Mouse (Mus musculus) heart, embryonic 15.5 days (tissue): ENCODE data around the gene Myo15b. TPM values are rescaled to one million over a fixed set of nuclear protein-coding genes. Genes with fewer than 3 reads are reported as not detected.

Source experiments
- ATAC-seq: fragments of 200-750 bp; cut with Nextera tagmentation; replicated peaks from 2 replicates; pipeline ENCODE4 v1.8.0; 2017; ENCODE audit warnings: low read depth, moderate TSS enrichment; ENCODE audit not compliant: insufficient number of reproducible peaks, insufficient read depth, low FRiP score
- H3K27ac ChIP-seq: fragments of 300-500 bp; sonication (generic); 2 replicates; pipeline ENCODE4 v1.5.1; 2015; ENCODE audit warnings: mild to moderate bottlenecking, inconsistent platforms
- H3K27me3 ChIP-seq: fragments of 300-500 bp; sonication (generic); 2 replicates; pipeline ENCODE4 v1.6.1; 2015; ENCODE audit warnings: inconsistent platforms
- H3K36me3 ChIP-seq: fragments of 300-500 bp; sonication (generic); 2 replicates; pipeline ENCODE4 v1.6.1; 2015; ENCODE audit warnings: mild to moderate bottlenecking, inconsistent platforms
- H3K4me1 ChIP-seq: fragments of 300-500 bp; sonication (generic); replicated peaks from 2 replicates; pipeline ENCODE4 v1.6.1; 2015; ENCODE audit warnings: inconsistent platforms
- H3K4me2 ChIP-seq: fragments of 300-500 bp; sonication (generic); 2 replicates; pipeline ENCODE4 v1.6.1; 2015; ENCODE audit warnings: inconsistent platforms, mild to moderate bottlenecking, moderate library complexity
- H3K4me3 ChIP-seq: fragments of 300-500 bp; sonication (generic); 2 replicates; pipeline ENCODE4 v1.5.1; 2015; ENCODE audit warnings: mild to moderate bottlenecking, inconsistent platforms
- H3K9ac ChIP-seq: fragments of 300-500 bp; sonication (generic); 2 replicates; pipeline ENCODE4 v1.6.1; 2015; ENCODE audit warnings: mild to moderate bottlenecking, inconsistent platforms
- H3K9me3 ChIP-seq: fragments of 300-500 bp; sonication (generic); replicated peaks from 2 replicates; pipeline ENCODE4 v1.6.1; 2016; ENCODE audit warnings: inconsistent platforms
- WGBS: fragments of 180-500 bp; shearing (Covaris S2); methylation state at CpG from one replicate; pipeline ENCODE4 v1.1.7; 2015; ENCODE audit warnings: mixed read lengths; 5-methylcytosine and 5-hydroxymethylcytosine counted together
- polyA plus RNA-seq: library from polyadenylated mRNA; unstranded; fragments of >200 nt; fragmentation: Nextera tagmentation; extraction: Ambion mirVana; gene quantifications from 2 replicates; pipeline ENCODE4 v1.2.1, GENCODE M21; 2015

Gene Myo15b
- polyA plus RNA-seq, 1 experiment from 2014 or later, result 0.16 TPM

GRCm38 (mm10) chr11:115920110-115920818 lies 62.1 kb downstream of the Myo15b start:
- H3K27ac ChIP-seq, result no peak overlapping the region
- WGBS, result 42% methylated on average over 6 of the region's 6 CpGs
- H3K9me3 ChIP-seq, result no peaks in the 10 kb centered on the region
- no peak overlapping the region for H3K4me2 ChIP-seq
- no peak overlapping the region for H3K9ac ChIP-seq
- H3K36me3 ChIP-seq, result peaks cover 21% of the 10 kb centered on the region
- ATAC-seq, result no peak
- H3K4me1 ChIP-seq, result no peaks in the 10 kb centered on the region
- no peaks in the 10 kb centered on the region for H3K27me3 ChIP-seq
- H3K4me3 ChIP-seq, result no peak overlapping the region

- no peaks in the 10 kb centered on the region for H3K4me1 ChIP-seq
- H3K4me3 ChIP-seq, result no peak overlapping the region
- no peaks in the 10 kb centered on the region for H3K27me3 ChIP-seq
- H3K4me2 ChIP-seq, result no peak overlapping the region
- WGBS, result 91% methylated on average over 1 of the region's 1 CpGs
- no peaks in the 10 kb centered on the region for H3K9me3 ChIP-seq
- H3K27ac ChIP-seq, result no peak overlapping the region
- H3K9ac ChIP-seq, result no peak overlapping the region
- peaks cover 20% of the 10 kb centered on the region for H3K36me3 ChIP-seq
- no peak for ATAC-seq
Measured at GRCm38 (mm10) chr11:115921986-115922385, 63.8 kb downstream of the Myo15b start.

GRCm38 (mm10) chr11:115929031-115929430 lies 70.8 kb downstream of the Myo15b start:
- Histone ChIP-seq H3K4me1 (peaks cover 10% of the 10 kb centered on the region), H3K4me2 (no peak overlapping the region), H3K4me3 (no peak overlapping the region), H3K9ac (no peak overlapping the region), H3K36me3 (peaks cover 6% of the 10 kb centered on the region; the same call in 1 of the 2 replicates), H3K27ac (no peak overlapping the region), H3K27me3 (no peaks in the 10 kb centered on the region), H3K9me3 (no peaks in the 10 kb centered on the region)
- no peak for ATAC-seq
- 87% methylated on average over 8 of the region's 8 CpGs for WGBS

- H3K27ac ChIP-seq, result no peak overlapping the region
- no peak for ATAC-seq
- no peak overlapping the region for H3K9ac ChIP-seq
- peaks cover 6% of the 10 kb centered on the region; the same call in 1 of the 2 replicates for H3K36me3 ChIP-seq
- H3K4me1 ChIP-seq, result peaks cover 18% of the 10 kb centered on the region
- no peaks in the 10 kb centered on the region for H3K27me3 ChIP-seq
- no peak overlapping the region for H3K4me2 ChIP-seq
- H3K4me3 ChIP-seq, result no peak overlapping the region
- no peaks in the 10 kb centered on the region for H3K9me3 ChIP-seq
- 61% methylated on average over 3 of the region's 3 CpGs for WGBS
Measured at GRCm38 (mm10) chr11:115929818-115930217, 71.6 kb downstream of the Myo15b start.

GRCm38 (mm10) chr11:115931235-115931634 lies 73.0 kb downstream of the Myo15b start:
- Histone ChIP-seq H3K27ac (no peak overlapping the region), H3K36me3 (peaks cover 9% of the 10 kb centered on the region; the same call in 1 of the 2 replicates), H3K4me2 (no peak overlapping the region), H3K27me3 (no peaks in the 10 kb centered on the region), H3K9me3 (no peaks in the 10 kb centered on the region), H3K4me3 (no peak overlapping the region), H3K4me1 (peaks cover 19% of the 10 kb centered on the region), H3K9ac (no peak overlapping the region)
- WGBS, result 55% methylated on average over 3 of the region's 3 CpGs
- ATAC-seq, result no peak

- H3K9me3 ChIP-seq, result no peaks in the 10 kb centered on the region
- under 1% methylated on average over 28 of the region's 28 CpGs for WGBS
- ATAC-seq, result peak; percentile 99
- peaks cover 26% of the 10 kb centered on the region for H3K36me3 ChIP-seq
- no peaks in the 10 kb centered on the region for H3K27me3 ChIP-seq
- H3K4me2 ChIP-seq, result peak within 1 kb of the TSS; percentile 86
- H3K27ac ChIP-seq, result peak within 1 kb of the TSS; percentile 43; the same call in 1 of the 2 replicates
- peak within 1 kb of the TSS; percentile 90 for H3K4me3 ChIP-seq
- H3K9ac ChIP-seq, result peak within 1 kb of the TSS; percentile 72
- H3K4me1 ChIP-seq, result peaks cover 19% of the 10 kb centered on the region
Measured at GRCm38 (mm10) chr11:115933108-115933746, 75.0 kb downstream of the Myo15b start, which contains the start of the genes Sap30bp and Recql5. TSS of gene Sap30bp (plus strand) at chr11:115933282. TSS of gene Recql5 (minus strand) at chr11:115933477.

GRCm38 (mm10) chr11:115933747-115934110 lies 75.5 kb downstream of the Myo15b start:
- Histone ChIP-seq H3K9ac (peak overlapping the region; percentile 72), H3K4me1 (peaks cover 19% of the 10 kb centered on the region), H3K27me3 (no peaks in the 10 kb centered on the region), H3K4me2 (peak overlapping the region; percentile 86), H3K36me3 (peaks cover 29% of the 10 kb centered on the region), H3K4me3 (peak overlapping the region; percentile 90), H3K27ac (peak overlapping the region; percentile 43; the same call in 1 of the 2 replicates), H3K9me3 (no peaks in the 10 kb centered on the region)
- WGBS, result under 1% methylated on average over 16 of the region's 16 CpGs
- ATAC-seq, result peak; percentile 25

GRCm38 (mm10) chr11:115939690-115940329 lies 81.6 kb downstream of the Myo15b start:
- H3K4me2 ChIP-seq, result no peak overlapping the region
- H3K27ac ChIP-seq, result no peak overlapping the region
- no peaks in the 10 kb centered on the region for H3K27me3 ChIP-seq
- 33% methylated on average over 6 of the region's 6 CpGs for WGBS
- ATAC-seq, result no peak
- no peak overlapping the region for H3K4me3 ChIP-seq
- no peak overlapping the region for H3K9ac ChIP-seq
- H3K36me3 ChIP-seq, result peaks cover 64% of the 10 kb centered on the region
- H3K9me3 ChIP-seq, result no peaks in the 10 kb centered on the region
- peaks cover 2% of the 10 kb centered on the region for H3K4me1 ChIP-seq

GRCm38 (mm10) chr11:115941980-115942379 lies 83.8 kb downstream of the Myo15b start:
- Histone ChIP-seq H3K27me3 (no peaks in the 10 kb centered on the region), H3K9me3 (no peaks in the 10 kb centered on the region), H3K4me1 (no peaks in the 10 kb centered on the region), H3K36me3 (peaks cover 61% of the 10 kb centered on the region), H3K4me3 (no peak overlapping the region), H3K4me2 (no peak overlapping the region), H3K9ac (no peak overlapping the region), H3K27ac (no peak overlapping the region)
- WGBS, result 80% methylated on average over 7 of the region's 7 CpGs
- ATAC-seq, result no peak
